Mouse (Mus musculus): ENCODE measurements around the gene Slc25a28. TPM values are rescaled to one million over a fixed set of nuclear protein-coding genes. Genes with fewer than 3 reads are reported as not detected.

The Slc25a28 gene
- polyA plus RNA-seq, 1 experiment from 2014 or later, result 20.4 TPM

DNA sequence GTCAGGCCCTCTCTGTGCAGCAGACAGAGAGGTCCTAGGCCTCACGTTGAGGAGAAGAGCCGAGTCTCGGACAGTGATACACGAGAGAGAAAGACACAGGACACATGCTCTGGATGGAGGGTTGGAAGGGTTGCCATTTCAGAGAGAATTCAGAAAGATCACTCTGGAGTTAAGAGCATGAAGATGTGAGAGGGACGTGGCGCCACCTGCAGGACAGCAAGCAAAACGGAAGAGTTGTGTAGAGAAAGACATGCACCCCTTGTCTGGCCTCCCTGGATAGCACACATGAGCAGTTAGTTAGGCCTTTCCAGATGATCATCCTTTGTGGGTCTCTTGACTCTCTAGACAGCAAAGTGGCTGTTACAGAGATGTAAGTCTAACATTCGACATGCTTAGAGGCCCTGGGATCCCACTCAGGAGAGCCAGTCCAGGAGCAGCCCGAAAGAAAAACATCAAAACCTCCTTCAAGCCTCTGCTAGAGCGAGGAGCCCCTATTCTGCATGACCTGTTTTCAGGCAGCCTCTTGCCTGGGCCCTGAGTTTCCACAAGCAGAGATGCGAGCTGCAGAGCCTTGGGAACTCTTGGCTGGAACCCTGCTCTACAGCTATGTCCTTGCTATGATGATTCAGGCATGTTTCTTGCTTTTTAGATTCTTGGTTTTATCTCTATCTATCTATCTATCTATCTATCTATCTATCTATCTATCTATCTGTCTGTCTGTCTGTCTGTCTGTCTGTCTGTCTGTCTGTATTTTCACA, 18.8 kb downstream of the Slc25a28 start:
- ATAC-seq (ENCODE audit: insufficient number of reproducible peaks, insufficient read depth, low FRiP score, low TSS enrichment), result no peak
- H3K9ac ChIP-seq, result no peak overlapping the region

DNA sequence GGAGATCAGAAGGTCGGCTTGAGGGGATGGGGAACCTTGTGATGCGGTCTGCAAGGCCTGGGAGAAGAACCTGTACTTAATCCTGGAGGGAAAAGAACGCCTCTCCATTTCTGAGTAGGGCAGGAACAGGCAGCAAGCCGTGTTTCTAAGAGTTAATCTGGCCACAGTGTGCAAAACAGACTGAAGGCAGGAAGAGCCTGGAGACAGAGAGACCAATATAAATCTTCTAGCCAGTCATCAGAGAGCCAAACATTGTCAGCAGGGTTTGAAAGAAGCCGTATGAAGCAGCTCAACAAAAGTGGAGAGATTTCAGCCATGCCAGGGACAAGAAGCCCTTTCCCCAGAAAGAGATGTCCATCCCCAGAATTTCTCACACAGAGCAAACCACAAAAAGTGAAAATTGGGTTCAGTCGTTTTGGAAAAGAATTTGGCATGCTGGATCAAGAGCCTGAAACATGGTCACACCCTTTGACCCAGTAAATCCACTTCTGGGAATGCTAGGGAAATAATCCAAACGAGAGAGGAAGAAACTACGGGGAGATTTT, 23.4 kb downstream of the Slc25a28 start:
- WGBS, result 62% methylated on average over 8 of the region's 8 CpGs
- H3K9me3 ChIP-seq, result no peaks in the 10 kb centered on the region
- H3K27me3 ChIP-seq, result 0 out of 2 replicates have a peak, but pooled peaks cover 13% of the 10 kb centered on the region
- H3K4me2 ChIP-seq (replicated peaks), result no peak overlapping the region
- H3K27ac ChIP-seq, result no peak overlapping the region
- H3K4me1 ChIP-seq, result no peaks in the 10 kb centered on the region
- H3K36me3 ChIP-seq, result no peaks in the 10 kb centered on the region
- H3K9ac ChIP-seq, result no peak overlapping the region
- ATAC-seq (ENCODE audit: insufficient number of reproducible peaks, insufficient read depth, low FRiP score, low TSS enrichment), result no peak
- no peak overlapping the region for H3K4me3 ChIP-seq

More for the DNA sequence above, 18.8 kb downstream of the Slc25a28 start:
- WGBS, result 40% methylated on average over 11 of the region's 11 CpGs
- Histone ChIP-seq H3K27ac (no peak overlapping the region), H3K9me3 (no peaks in the 10 kb centered on the region), H3K36me3 (no peaks in the 10 kb centered on the region), H3K4me1 (no peaks in the 10 kb centered on the region), H3K4me2 (replicated peaks) (no peak overlapping the region), H3K4me3 (no peak overlapping the region), H3K27me3 (0 out of 2 replicates have a peak, but pooled peaks cover 12% of the 10 kb centered on the region)

DNA sequence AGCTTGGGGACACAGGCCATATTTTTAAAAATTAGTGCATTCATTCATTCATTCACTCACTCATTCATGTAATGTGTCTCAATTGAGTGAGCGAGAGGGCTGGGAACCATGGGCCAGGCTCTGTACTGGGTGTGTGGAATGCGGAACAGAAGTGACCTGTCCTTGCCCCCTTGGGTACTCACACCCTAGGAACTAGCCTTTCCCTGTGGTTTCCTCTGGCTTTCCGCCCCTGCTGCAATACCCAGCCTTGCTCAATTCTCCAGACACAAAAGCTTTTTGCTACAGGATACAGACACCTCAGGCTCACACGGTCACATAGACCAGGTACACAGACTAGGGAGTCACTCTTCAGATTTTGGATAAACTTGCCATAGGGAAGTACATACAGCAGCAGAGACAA, 26.3 kb downstream of the Slc25a28 start:
- WGBS, result 86% methylated on average over 4 of the region's 4 CpGs
- Histone ChIP-seq H3K27ac (no peak overlapping the region), H3K9me3 (no peaks in the 10 kb centered on the region), H3K9ac (no peak overlapping the region), H3K36me3 (no peaks in the 10 kb centered on the region), H3K4me3 (no peak overlapping the region), H3K4me1 (no peaks in the 10 kb centered on the region), H3K4me2 (replicated peaks) (no peak overlapping the region), H3K27me3 (0 out of 2 replicates have a peak, but pooled peaks cover 7% of the 10 kb centered on the region)
- ATAC-seq (ENCODE audit: insufficient number of reproducible peaks, insufficient read depth, low FRiP score, low TSS enrichment), result no peak

- Histone ChIP-seq H3K27ac (no peak overlapping the region), H3K4me1 (no peaks in the 10 kb centered on the region), H3K4me3 (no peak overlapping the region), H3K36me3 (no peaks in the 10 kb centered on the region), H3K4me2 (replicated peaks) (no peak overlapping the region), H3K9ac (no peak overlapping the region), H3K27me3 (0 out of 2 replicates have a peak, but pooled peaks cover 4% of the 10 kb centered on the region), H3K9me3 (no peaks in the 10 kb centered on the region)
- ATAC-seq (ENCODE audit: insufficient number of reproducible peaks, insufficient read depth, low FRiP score, low TSS enrichment), result no peak
- 88% methylated on average over 9 of the region's 9 CpGs for WGBS
These were observed 27.4 kb downstream of the Slc25a28 start for GRCm38 (mm10) chr19:43647261-43647660.

- Histone ChIP-seq H3K9me3 (no peaks in the 10 kb centered on the region), H3K36me3 (no peaks in the 10 kb centered on the region), H3K9ac (no peak overlapping the region), H3K4me3 (no peak overlapping the region), H3K27ac (no peak overlapping the region), H3K4me2 (replicated peaks) (no peak overlapping the region), H3K4me1 (no peaks in the 10 kb centered on the region), H3K27me3 (0 out of 2 replicates have a peak, but pooled peaks cover 4% of the 10 kb centered on the region)
- 61% methylated on average over 7 of the region's 7 CpGs for WGBS
- no peak for ATAC-seq (ENCODE audit: insufficient number of reproducible peaks, insufficient read depth, low FRiP score, low TSS enrichment)
These were observed 27.8 kb downstream of the Slc25a28 start for GRCm38 (mm10) chr19:43646852-43647251.

GRCm38 (mm10) chr19:43645508-43645907, 29.2 kb downstream of the Slc25a28 start:
- ATAC-seq (ENCODE audit: insufficient number of reproducible peaks, insufficient read depth, low FRiP score, low TSS enrichment), result no peak
- WGBS, result 90% methylated on average over 9 of the region's 9 CpGs
- Histone ChIP-seq H3K4me3 (no peak overlapping the region), H3K27me3 (no peaks in the 10 kb centered on the region), H3K9me3 (no peaks in the 10 kb centered on the region), H3K27ac (no peak overlapping the region), H3K4me1 (no peaks in the 10 kb centered on the region), H3K9ac (no peak overlapping the region), H3K36me3 (no peaks in the 10 kb centered on the region), H3K4me2 (replicated peaks) (no peak overlapping the region)

GRCm38 (mm10) chr19:43642843-43643242, 31.8 kb downstream of the Slc25a28 start:
- WGBS, result 84% methylated on average over 9 of the region's 9 CpGs
- no peak overlapping the region for H3K4me2 ChIP-seq (replicated peaks)
- no peak overlapping the region for H3K9ac ChIP-seq
- H3K27me3 ChIP-seq, result no peaks in the 10 kb centered on the region
- no peak overlapping the region for H3K4me3 ChIP-seq
- H3K36me3 ChIP-seq, result no peaks in the 10 kb centered on the region
- no peaks in the 10 kb centered on the region for H3K9me3 ChIP-seq
- H3K4me1 ChIP-seq, result no peaks in the 10 kb centered on the region
- H3K27ac ChIP-seq, result no peak overlapping the region
- ATAC-seq (ENCODE audit: insufficient number of reproducible peaks, insufficient read depth, low FRiP score, low TSS enrichment), result no peak

DNA sequence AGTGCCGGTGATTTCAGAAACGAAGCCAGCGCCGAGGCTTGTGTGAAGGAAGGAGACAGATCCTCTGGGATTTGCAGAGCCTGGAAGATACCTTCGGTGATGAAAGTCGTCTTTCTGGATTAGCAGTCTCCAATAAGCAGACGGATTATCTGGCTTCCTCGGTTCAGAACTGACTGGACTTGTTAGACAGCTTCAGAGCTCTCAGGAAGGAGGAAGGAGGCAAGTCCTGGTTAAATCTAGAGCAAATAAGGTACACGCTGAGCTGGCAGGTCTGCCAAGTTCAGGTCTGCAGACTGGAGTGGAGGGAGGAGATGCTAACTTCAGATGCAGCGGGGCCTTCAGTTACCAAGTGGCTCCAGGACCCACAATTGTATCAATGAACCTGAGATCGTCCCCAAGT, 32.8 kb downstream of the Slc25a28 start:
- no peak for ATAC-seq (ENCODE audit: insufficient number of reproducible peaks, insufficient read depth, low FRiP score, low TSS enrichment)
- WGBS, result 65% methylated on average over 11 of the region's 11 CpGs
- Histone ChIP-seq H3K4me3 (no peak overlapping the region), H3K4me2 (replicated peaks) (no peak overlapping the region), H3K9ac (no peak overlapping the region), H3K4me1 (no peaks in the 10 kb centered on the region), H3K27ac (no peak overlapping the region), H3K36me3 (no peaks in the 10 kb centered on the region), H3K27me3 (no peaks in the 10 kb centered on the region), H3K9me3 (no peaks in the 10 kb centered on the region)

GRCm38 (mm10) chr19:43630466-43631251, 44.0 kb downstream of the Slc25a28 start:
- H3K36me3 ChIP-seq, result no peaks in the 10 kb centered on the region
- 0 out of 2 replicates have a peak, but pooled peaks cover 3% of the 10 kb centered on the region for H3K27me3 ChIP-seq
- no peak overlapping the region for H3K4me3 ChIP-seq
- no peak overlapping the region for H3K27ac ChIP-seq
- no peaks in the 10 kb centered on the region for H3K4me1 ChIP-seq
- no peak overlapping the region for H3K4me2 ChIP-seq (replicated peaks)
- H3K9ac ChIP-seq, result no peak overlapping the region
- no peaks in the 10 kb centered on the region for H3K9me3 ChIP-seq
- WGBS, result 23% methylated on average over 12 of the region's 12 CpGs
- ATAC-seq (ENCODE audit: insufficient number of reproducible peaks, insufficient read depth, low FRiP score, low TSS enrichment), result no peak

- Histone ChIP-seq H3K27me3 (peaks cover 10% of the 10 kb centered on the region), H3K9me3 (no peaks in the 10 kb centered on the region)
- WGBS, result 48% methylated on average over 4 of the region's 4 CpGs
These were observed 45.6 kb downstream of the Slc25a28 start for GRCm38 (mm10) chr19:43629088-43629487.

DNA sequence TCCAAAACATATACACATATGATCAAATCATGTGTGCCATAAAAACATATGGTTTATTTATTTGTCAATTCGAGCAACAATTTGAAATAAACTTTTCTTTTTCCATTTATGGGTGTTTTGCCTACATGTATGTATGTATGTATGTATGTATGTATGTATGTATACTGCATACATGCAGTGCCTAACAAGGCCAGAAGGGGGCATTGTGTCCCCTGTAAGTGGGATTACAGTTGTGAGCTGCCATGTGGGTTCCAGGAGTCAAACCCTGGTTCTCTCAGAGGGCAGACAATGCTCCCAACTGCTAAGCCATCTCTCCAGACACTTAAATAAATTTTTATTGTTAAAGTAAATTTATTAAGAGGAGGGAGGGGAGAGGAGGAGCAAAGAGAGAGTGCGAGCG, 47.3 kb downstream of the Slc25a28 start:
- 85% methylated on average over 3 of the region's 3 CpGs for WGBS
- Histone ChIP-seq H3K27me3 (peaks cover 26% of the 10 kb centered on the region), H3K9ac (no peak overlapping the region), H3K4me2 (replicated peaks) (no peak overlapping the region), H3K9me3 (no peaks in the 10 kb centered on the region), H3K4me3 (no peak overlapping the region), H3K27ac (no peak overlapping the region), H3K36me3 (no peaks in the 10 kb centered on the region), H3K4me1 (no peaks in the 10 kb centered on the region)
- no peak for ATAC-seq (ENCODE audit: insufficient number of reproducible peaks, insufficient read depth, low FRiP score, low TSS enrichment)

More at GRCm38 (mm10) chr19:43629088-43629487, 45.6 kb downstream of the Slc25a28 start:
- H3K4me1 ChIP-seq, result no peaks in the 10 kb centered on the region
- H3K36me3 ChIP-seq, result no peaks in the 10 kb centered on the region
- H3K4me3 ChIP-seq, result no peak overlapping the region
- H3K4me2 ChIP-seq (replicated peaks), result no peak overlapping the region
- 0 out of 2 replicates have a peak, but pooled peaks have one; percentile 52 for ATAC-seq (ENCODE audit: insufficient number of reproducible peaks, insufficient read depth, low FRiP score, low TSS enrichment)
- H3K9ac ChIP-seq, result no peak overlapping the region
- H3K27ac ChIP-seq, result no peak overlapping the region

Measured in embryonic facial prominence, embryonic 12.5 days (tissue).